Mouse (Mus musculus) forebrain, embryonic 11.5 days (tissue): Measurements from ENCODE around the gene Rbm20. TPM values are rescaled to one million over a fixed set of nuclear protein-coding genes. Genes with fewer than 3 reads are reported as not detected.

Experiments used
- ATAC-seq: fragments of 200-750 bp; cut with Nextera tagmentation; replicated peaks from 2 replicates; pipeline ENCODE4 v1.8.0; 2017; ENCODE audit warnings: moderate TSS enrichment; ENCODE audit not compliant: low FRiP score
- DNase-seq: peaks from one replicate; pipeline ENCODE4 v3.0.0-alpha.2; 2017; ENCODE audit warnings: low spot score
- H3K27ac ChIP-seq: fragments of 300-500 bp; sonication (generic); 2 replicates; pipeline ENCODE4 v1.5.1; 2014; ENCODE audit warnings: low read depth, low read length
- H3K27me3 ChIP-seq: fragments of 300-500 bp; sonication (generic); 2 replicates; pipeline ENCODE4 v1.6.1; 2014; ENCODE audit warnings: mild to moderate bottlenecking, low read length, mixed read lengths; ENCODE audit not compliant: control insufficient read depth, insufficient read depth
- H3K36me3 ChIP-seq: fragments of 300-500 bp; sonication (generic); 2 replicates; pipeline ENCODE4 v1.6.1; 2014; ENCODE audit warnings: mild to moderate bottlenecking, low read length, moderate library complexity, mixed read lengths; ENCODE audit not compliant: control insufficient read depth, insufficient read depth
- H3K4me1 ChIP-seq: fragments of 300-500 bp; sonication (generic); replicated peaks from 2 replicates; pipeline ENCODE4 v1.6.1; 2014; ENCODE audit warnings: low read length, mixed read lengths; ENCODE audit not compliant: control insufficient read depth, insufficient read depth
- H3K4me2 ChIP-seq: fragments of 300-500 bp; sonication (generic); 2 replicates; pipeline ENCODE4 v1.6.1; 2014; ENCODE audit warnings: low read depth, mild to moderate bottlenecking, low read length, moderate library complexity, mixed read lengths; ENCODE audit not compliant: severe bottlenecking
- H3K4me3 ChIP-seq: fragments of 300-500 bp; sonication (generic); 2 replicates; pipeline ENCODE4 v1.5.1; 2014; ENCODE audit warnings: low read depth, low read length
- H3K9ac ChIP-seq: fragments of 300-500 bp; sonication (generic); 2 replicates; pipeline ENCODE4 v1.6.1; 2014; ENCODE audit warnings: low read length
- H3K9me3 ChIP-seq: fragments of 300-500 bp; sonication (generic); 2 replicates; pipeline ENCODE4 v1.6.1; 2016; ENCODE audit warnings: low read length, mixed read lengths; ENCODE audit not compliant: control insufficient read depth
- WGBS: fragments of 180-500 bp; shearing (Covaris S2); extraction: QIAGEN DNeasy Blood & Tissue Kit; methylation state at CpG from one replicate; pipeline ENCODE4 v1.1.7; 2014; 5-methylcytosine and 5-hydroxymethylcytosine counted together
- polyA plus RNA-seq: library from polyadenylated mRNA; unstranded; fragments of >200 nt; fragmentation: Nextera tagmentation; extraction: Ambion mirVana; gene quantifications from 2 replicates; pipeline ENCODE4 v1.2.1, GENCODE M21; 2014

Gene Rbm20
- polyA plus RNA-seq, 1 experiment from 2014 or later = 4.6 TPM

- Histone ChIP-seq H3K27me3 (no peaks in the 10 kb centered on the region), H3K4me3 (no peak overlapping the region), H3K9ac (no peak overlapping the region), H3K4me1 (no peaks in the 10 kb centered on the region), H3K36me3 (no peaks in the 10 kb centered on the region), H3K4me2 (no peak overlapping the region), H3K9me3 (no peaks in the 10 kb centered on the region), H3K27ac (no peak overlapping the region)
- 88% methylated on average over 6 of the region's 6 CpGs for WGBS
- DNase-seq (no peak), ATAC-seq (no peak)
Measured at GRCm38 (mm10) chr19:53871502-53871901, 194.4 kb downstream of the Rbm20 start.

- ATAC-seq (no peak), DNase-seq (no peak)
- Histone ChIP-seq H3K4me3 (no peak overlapping the region), H3K9me3 (no peaks in the 10 kb centered on the region), H3K27me3 (no peaks in the 10 kb centered on the region), H3K27ac (no peak overlapping the region), H3K36me3 (no peaks in the 10 kb centered on the region), H3K4me1 (no peaks in the 10 kb centered on the region), H3K4me2 (no peak overlapping the region), H3K9ac (no peak overlapping the region)
- WGBS = 84% methylated on average over 6 of the region's 6 CpGs
Measured at GRCm38 (mm10) chr19:53872994-53873713, 196.0 kb downstream of the Rbm20 start.

GRCm38 (mm10) chr19:53875246-53875645 lies 198.1 kb downstream of the Rbm20 start:
- 72% methylated on average over 6 of the region's 6 CpGs for WGBS
- no peak overlapping the region for H3K4me3 ChIP-seq
- DNase-seq (no peak), ATAC-seq (no peak)
- no peaks in the 10 kb centered on the region for H3K4me1 ChIP-seq
- H3K4me2 ChIP-seq = no peak overlapping the region
- no peak overlapping the region for H3K27ac ChIP-seq
- H3K9ac ChIP-seq = no peak overlapping the region
- no peaks in the 10 kb centered on the region for H3K9me3 ChIP-seq
- no peaks in the 10 kb centered on the region for H3K36me3 ChIP-seq
- H3K27me3 ChIP-seq = no peaks in the 10 kb centered on the region

GRCm38 (mm10) chr19:53877779-53878178 lies 200.7 kb downstream of the Rbm20 start:
- no peak overlapping the region for H3K27ac ChIP-seq
- 83% methylated on average over 1 of the region's 1 CpGs for WGBS
- no peaks in the 10 kb centered on the region for H3K27me3 ChIP-seq
- no peak overlapping the region for H3K4me2 ChIP-seq
- H3K4me1 ChIP-seq = no peaks in the 10 kb centered on the region
- H3K9ac ChIP-seq = no peak overlapping the region
- H3K36me3 ChIP-seq = no peaks in the 10 kb centered on the region
- no peak for DNase-seq
- H3K4me3 ChIP-seq = no peak overlapping the region
- H3K9me3 ChIP-seq = no peaks in the 10 kb centered on the region
- ATAC-seq = no peak

- 83% methylated on average over 1 of the region's 1 CpGs for WGBS
- no peak overlapping the region for H3K27ac ChIP-seq
- DNase-seq (no peak), ATAC-seq (no peak)
- no peaks in the 10 kb centered on the region for H3K27me3 ChIP-seq
- no peak overlapping the region for H3K9ac ChIP-seq
- H3K4me3 ChIP-seq = no peak overlapping the region
- H3K4me1 ChIP-seq = 0 out of 2 replicates have a peak, but pooled peaks cover 2% of the 10 kb centered on the region
- H3K9me3 ChIP-seq = no peaks in the 10 kb centered on the region
- no peaks in the 10 kb centered on the region for H3K36me3 ChIP-seq
- H3K4me2 ChIP-seq = no peak overlapping the region
Measured at GRCm38 (mm10) chr19:53880460-53880859, 203.4 kb downstream of the Rbm20 start.

GRCm38 (mm10) chr19:53881786-53882185 lies 204.7 kb downstream of the Rbm20 start:
- ATAC-seq = no peak
- 0 out of 2 replicates have a peak, but pooled peaks cover 2% of the 10 kb centered on the region for H3K4me1 ChIP-seq
- H3K36me3 ChIP-seq = no peaks in the 10 kb centered on the region
- H3K4me3 ChIP-seq = no peak overlapping the region
- H3K4me2 ChIP-seq = no peak overlapping the region
- H3K27ac ChIP-seq = no peak overlapping the region
- DNase-seq = no peak
- 76% methylated on average over 5 of the region's 5 CpGs for WGBS
- H3K9me3 ChIP-seq = no peaks in the 10 kb centered on the region
- H3K27me3 ChIP-seq = no peaks in the 10 kb centered on the region
- H3K9ac ChIP-seq = no peak overlapping the region

GRCm38 (mm10) chr19:53885450-53885849 lies 208.3 kb downstream of the Rbm20 start:
- H3K27me3 ChIP-seq = no peaks in the 10 kb centered on the region
- H3K36me3 ChIP-seq = no peaks in the 10 kb centered on the region
- ATAC-seq (peak; percentile 64), DNase-seq (peak; percentile 60)
- 16% methylated on average over 10 of the region's 10 CpGs for WGBS
- no peak overlapping the region for H3K9ac ChIP-seq
- no peak overlapping the region for H3K4me2 ChIP-seq
- no peaks in the 10 kb centered on the region for H3K9me3 ChIP-seq
- H3K27ac ChIP-seq = no peak overlapping the region
- H3K4me3 ChIP-seq = no peak overlapping the region
- 0 out of 2 replicates have a peak, but pooled peaks cover 2% of the 10 kb centered on the region for H3K4me1 ChIP-seq

GRCm38 (mm10) chr19:53886576-53887370 lies 209.7 kb downstream of the Rbm20 start:
- no peak overlapping the region for H3K9ac ChIP-seq
- H3K4me3 ChIP-seq = no peak overlapping the region
- 96% methylated on average over 10 of the region's 10 CpGs for WGBS
- H3K27ac ChIP-seq = no peak overlapping the region
- DNase-seq (peak; percentile 35), ATAC-seq (no peak)
- no peaks in the 10 kb centered on the region for H3K36me3 ChIP-seq
- no peaks in the 10 kb centered on the region for H3K27me3 ChIP-seq
- no peak overlapping the region for H3K4me2 ChIP-seq
- no peaks in the 10 kb centered on the region for H3K9me3 ChIP-seq
- H3K4me1 ChIP-seq = 0 out of 2 replicates have a peak, but pooled peaks cover 2% of the 10 kb centered on the region
